Mouse (Mus musculus) liver, postnatal 0 days (tissue): ENCODE measurements around the gene Gm28372.

ENCODE experiments used
- CTCF ChIP-seq: sonication (generic); IDR thresholded peaks from 2 replicates; pipeline ENCODE4 v1.5.1; 2016; ENCODE audit warnings: antibody characterized with exemption, low read depth
- EP300 ChIP-seq: IDR thresholded peaks from 2 replicates; pipeline ENCODE4 v1.6.1; 2016; ENCODE audit warnings: antibody characterized with exemption, low read depth, mild to moderate bottlenecking

DNA sequence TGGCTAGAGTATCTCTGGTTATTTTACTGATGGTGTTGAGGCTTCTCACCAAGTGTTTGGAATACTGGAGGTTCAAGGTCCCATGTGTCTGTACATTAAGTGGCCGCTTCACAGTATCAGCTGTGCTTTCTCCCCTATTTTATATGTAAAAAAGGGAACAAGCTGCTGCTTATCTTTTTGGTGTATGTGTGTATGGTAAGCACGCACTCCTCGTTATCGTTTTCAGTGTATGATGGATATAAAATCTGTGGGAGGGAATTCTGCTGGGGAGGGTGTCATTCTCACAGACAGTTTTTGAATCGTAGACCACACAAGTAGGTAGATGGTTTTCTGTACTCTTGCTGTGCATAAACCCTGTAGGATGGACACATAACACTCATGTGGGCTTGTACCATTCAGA lies 47.5 kb upstream of the Gm28372 start:
- TF ChIP-seq CTCF (no peak), EP300 (no peak)
